Mouse (Mus musculus) stomach, embryonic 15.5 days (tissue): ENCODE data around the gene Bscl2. TPM values are rescaled to one million over a fixed set of nuclear protein-coding genes. Genes with fewer than 3 reads are reported as not detected.
A peak's percentile ranks its signal among the peaks of the same experiment; 100 is the strongest.
"Not testable (repeated sequence)": the region's sequence is repeated elsewhere in the genome, so short reads cannot be mapped to it uniquely, and the experiment has no call there.

Experiments used
- ATAC-seq: fragments of 200-750 bp; cut with Nextera tagmentation; 2 replicates; pipeline ENCODE4 v1.8.0; 2017; ENCODE audit warnings: low read depth, moderate number of reproducible peaks, moderate TSS enrichment; ENCODE audit not compliant: insufficient read depth, low FRiP score
- H3K27ac ChIP-seq: fragments of 300-500 bp; sonication (generic); 2 replicates; pipeline ENCODE4 v1.5.1; 2015; ENCODE audit warnings: mild to moderate bottlenecking, inconsistent platforms
- H3K27me3 ChIP-seq: fragments of 300-500 bp; sonication (generic); replicated peaks from 2 replicates; pipeline ENCODE4 v1.6.1; 2015; ENCODE audit warnings: inconsistent platforms
- H3K36me3 ChIP-seq: fragments of 300-500 bp; sonication (generic); 2 replicates; pipeline ENCODE4 v1.6.1; 2015; ENCODE audit warnings: inconsistent platforms
- H3K4me1 ChIP-seq: fragments of 300-500 bp; sonication (generic); 2 replicates; pipeline ENCODE4 v1.6.1; 2015; ENCODE audit warnings: inconsistent platforms
- H3K4me2 ChIP-seq: fragments of 300-500 bp; sonication (generic); 2 replicates; pipeline ENCODE4 v1.6.1; 2015; ENCODE audit warnings: mild to moderate bottlenecking, inconsistent platforms
- H3K4me3 ChIP-seq: fragments of 300-500 bp; sonication (generic); replicated peaks from 2 replicates; pipeline ENCODE4 v1.5.1; 2015; ENCODE audit warnings: inconsistent platforms
- H3K9ac ChIP-seq: fragments of 300-500 bp; sonication (generic); 2 replicates; pipeline ENCODE4 v1.6.1; 2015; ENCODE audit warnings: inconsistent platforms
- H3K9me3 ChIP-seq: fragments of 300-500 bp; sonication (generic); 2 replicates; pipeline ENCODE4 v1.6.1; 2016; ENCODE audit warnings: inconsistent platforms
- WGBS: fragments of 180-500 bp; shearing (Covaris S2); methylation state at CpG from one replicate; pipeline ENCODE4 v1.1.7; 2015; 5-methylcytosine and 5-hydroxymethylcytosine counted together
- polyA plus RNA-seq: library from polyadenylated mRNA; unstranded; fragments of >200 nt; fragmentation: Nextera tagmentation; extraction: Ambion mirVana; gene quantifications from 2 replicates; pipeline ENCODE4 v1.2.1, GENCODE M21; 2015

Bscl2 gene
- polyA plus RNA-seq, 1 experiment from 2014 or later = 49.7 TPM

GRCm38 (mm10) chr19:8836327-8836726 lies 940 bp upstream of the Bscl2 start:
- not testable (repeated sequence) for H3K9ac ChIP-seq, H3K27me3 ChIP-seq, H3K9me3 ChIP-seq, ATAC-seq, H3K4me2 ChIP-seq, H3K4me3 ChIP-seq
- Histone ChIP-seq H3K27ac (0 out of 2 replicates have a peak overlapping the region, but pooled peaks have one; percentile 98), H3K4me1 (peaks cover 20% of the 10 kb centered on the region), H3K36me3 (peaks cover 30% of the 10 kb centered on the region)
- WGBS = 96% methylated on average over 10 of the region's 10 CpGs

GRCm38 (mm10) chr19:8838041-8838730 lies 919 bp downstream of the Bscl2 start:
- H3K27me3 ChIP-seq = no peaks in the 10 kb centered on the region
- H3K4me1 ChIP-seq = peaks cover 20% of the 10 kb centered on the region
- peak overlapping the region; percentile 67; the same call in 1 of the 2 replicates for H3K9ac ChIP-seq
- 0 out of 2 replicates have a peak, but pooled peaks have one; percentile 1 for ATAC-seq
- peaks cover 13% of the 10 kb centered on the region for H3K36me3 ChIP-seq
- peak overlapping the region; percentile 92 for H3K4me2 ChIP-seq
- no peaks in the 10 kb centered on the region for H3K9me3 ChIP-seq
- H3K4me3 ChIP-seq = peak overlapping the region; percentile 61
- WGBS = 18% methylated on average over 15 of the region's 15 CpGs
- peak overlapping the region; percentile 98 for H3K27ac ChIP-seq

DNA sequence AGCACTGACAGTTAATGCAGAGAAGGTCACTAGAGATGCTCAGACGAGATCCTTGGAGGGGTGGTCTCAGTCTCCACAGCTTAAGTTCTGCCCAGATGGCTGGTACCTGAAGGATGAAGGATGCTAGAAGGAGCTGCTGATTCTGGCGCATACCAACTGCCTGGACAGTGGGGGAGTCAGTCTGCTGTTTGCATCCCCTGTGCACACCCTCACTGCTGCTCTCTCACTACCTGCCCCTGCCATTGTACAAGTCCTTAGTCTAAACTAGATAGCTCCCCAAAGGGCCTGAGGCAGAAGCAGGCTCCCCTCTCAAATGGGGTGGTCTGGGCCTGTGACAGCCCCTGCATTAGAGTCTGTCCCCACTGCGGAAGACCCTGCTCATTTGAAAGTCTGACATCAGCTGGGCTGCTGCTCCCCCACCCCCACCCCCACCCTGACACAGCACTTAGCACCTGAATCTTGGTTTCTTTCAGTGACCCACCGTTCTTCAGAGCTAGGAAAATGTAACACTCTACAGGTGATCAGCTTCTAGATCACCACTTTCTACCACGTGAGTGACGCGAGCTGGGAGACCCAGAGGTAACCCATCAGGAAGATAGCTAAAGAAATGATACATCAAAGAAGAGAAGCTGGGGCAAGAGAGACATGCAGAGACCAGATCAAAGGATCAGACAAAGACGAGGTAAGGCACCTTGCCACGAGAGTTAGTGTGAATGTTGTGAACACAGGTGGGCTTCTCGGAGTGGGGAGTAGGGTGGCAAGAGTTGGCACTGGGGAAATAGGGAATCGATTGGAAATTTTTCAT lies 2.0 kb downstream of the Bscl2 start, which contains the start of gene Gng3:
TSS of gene Gng3 (minus strand) at position 92 of the 805 bp plus-strand sequence.
- H3K9ac ChIP-seq = no peak within 1 kb of the TSS
- peak within 1 kb of the TSS; percentile 98; the same call in 1 of the 2 replicates for H3K27ac ChIP-seq
- H3K9me3 ChIP-seq = no peaks in the 10 kb centered on the region
- H3K4me3 ChIP-seq = peak within 1 kb of the TSS; percentile 61
- ATAC-seq = 0 out of 2 replicates have a peak, but pooled peaks have one; percentile 2
- WGBS = 69% methylated on average over 11 of the region's 11 CpGs
- no peaks in the 10 kb centered on the region for H3K27me3 ChIP-seq
- H3K36me3 ChIP-seq = peaks cover 7% of the 10 kb centered on the region
- H3K4me2 ChIP-seq = peak within 1 kb of the TSS; percentile 92
- peaks cover 20% of the 10 kb centered on the region for H3K4me1 ChIP-seq

- Histone ChIP-seq H3K27me3 (no peaks in the 10 kb centered on the region), H3K36me3 (no peaks in the 10 kb centered on the region; the same call in 1 of the 2 replicates), H3K27ac (no peak overlapping the region), H3K4me2 (peak overlapping the region; percentile 75), H3K4me3 (peak overlapping the region; percentile 49), H3K9me3 (no peaks in the 10 kb centered on the region), H3K4me1 (peaks cover 20% of the 10 kb centered on the region), H3K9ac (peak overlapping the region; percentile 30; the same call in 1 of the 2 replicates)
- ATAC-seq = peak; percentile 70
- WGBS = 26% methylated on average over 29 of the region's 29 CpGs
These were observed 2.9 kb downstream of the Bscl2 start for GRCm38 (mm10) chr19:8839908-8840791.

DNA sequence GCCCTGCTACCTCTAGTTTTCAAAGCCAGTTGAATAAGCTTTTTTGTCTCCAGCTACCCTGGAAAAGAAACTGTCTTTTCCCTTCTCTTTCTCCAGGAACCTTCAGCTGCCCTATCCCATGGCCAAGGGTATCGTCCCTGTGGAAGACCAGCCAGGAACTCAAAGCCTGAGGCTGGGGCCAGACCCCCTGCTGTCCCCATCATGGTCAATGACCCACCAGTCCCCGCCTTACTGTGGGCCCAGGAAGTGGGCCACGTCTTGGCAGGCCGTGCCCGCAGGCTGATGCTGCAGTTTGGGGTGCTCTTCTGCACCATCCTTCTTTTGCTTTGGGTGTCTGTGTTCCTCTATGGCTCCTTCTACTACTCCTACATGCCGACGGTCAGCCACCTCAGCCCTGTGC lies 3.7 kb downstream of the Bscl2 start:
- Histone ChIP-seq H3K27ac (no peak overlapping the region), H3K36me3 (peaks cover 4% of the 10 kb centered on the region), H3K4me3 (peak overlapping the region; percentile 49), H3K4me1 (peaks cover 20% of the 10 kb centered on the region), H3K9me3 (no peaks in the 10 kb centered on the region), H3K4me2 (peak overlapping the region; percentile 75), H3K9ac (0 out of 2 replicates have a peak overlapping the region, but pooled peaks have one; percentile 30), H3K27me3 (no peaks in the 10 kb centered on the region)
- no peak for ATAC-seq
- 92% methylated on average over 7 of the region's 7 CpGs for WGBS

GRCm38 (mm10) chr19:8842961-8843360 lies 5.7 kb downstream of the Bscl2 start:
- no peak overlapping the region for H3K27ac ChIP-seq
- H3K4me3 ChIP-seq = no peak overlapping the region
- H3K4me1 ChIP-seq = peaks cover 20% of the 10 kb centered on the region
- peaks cover 12% of the 10 kb centered on the region for H3K36me3 ChIP-seq
- no peak for ATAC-seq
- no peak overlapping the region for H3K4me2 ChIP-seq
- H3K9ac ChIP-seq = no peak overlapping the region
- WGBS = 87% methylated on average over 6 of the region's 6 CpGs
- no peaks in the 10 kb centered on the region for H3K27me3 ChIP-seq
- no peaks in the 10 kb centered on the region for H3K9me3 ChIP-seq

DNA sequence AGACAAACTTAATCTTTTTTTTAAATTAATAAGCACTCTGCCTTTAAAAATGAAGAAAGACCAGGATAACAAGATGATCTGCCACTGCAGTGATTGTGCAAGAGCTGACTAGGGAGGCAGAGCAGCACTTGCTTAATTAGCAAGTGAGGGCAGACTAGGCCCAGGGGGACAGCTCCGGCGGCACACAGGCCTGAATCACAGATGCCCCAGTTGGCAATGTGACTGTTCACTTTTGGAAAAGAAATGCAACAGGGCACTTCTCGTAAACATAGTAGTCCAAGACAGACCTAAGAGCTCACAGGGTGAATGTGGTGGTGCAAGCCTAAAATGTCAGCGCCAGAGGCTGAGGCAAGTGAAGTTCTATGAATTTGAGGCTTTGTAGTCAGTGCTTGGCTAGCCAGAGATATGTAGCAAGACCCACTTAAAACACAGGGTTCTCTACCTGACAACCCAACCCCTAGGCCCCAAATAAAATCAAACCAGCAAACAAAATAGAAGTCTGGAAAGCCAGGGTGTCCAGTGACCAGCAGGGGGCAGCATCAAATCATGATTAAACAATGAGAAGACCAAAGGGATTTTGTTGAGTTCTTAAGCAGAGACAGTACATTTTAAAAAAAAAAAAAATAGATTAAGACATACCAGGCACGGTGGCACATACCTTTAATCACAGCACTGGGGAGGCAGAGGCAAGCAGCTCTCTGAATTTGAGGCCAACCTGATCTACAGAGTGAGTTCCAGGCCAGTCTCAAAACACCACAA lies 7.3 kb downstream of the Bscl2 start:
- ATAC-seq = no peak
- no peak overlapping the region for H3K4me2 ChIP-seq
- 64% methylated on average over 5 of the region's 5 CpGs for WGBS
- no peak overlapping the region for H3K4me3 ChIP-seq
- H3K9ac ChIP-seq = no peak overlapping the region
- peaks cover 12% of the 10 kb centered on the region for H3K36me3 ChIP-seq
- no peaks in the 10 kb centered on the region for H3K9me3 ChIP-seq
- H3K27ac ChIP-seq = no peak overlapping the region
- peaks cover 14% of the 10 kb centered on the region for H3K4me1 ChIP-seq
- no peaks in the 10 kb centered on the region for H3K27me3 ChIP-seq

GRCm38 (mm10) chr19:8848356-8848755 lies 11.1 kb downstream of the Bscl2 start:
- Histone ChIP-seq H3K4me1 (0 out of 2 replicates have a peak, but pooled peaks cover 9% of the 10 kb centered on the region), H3K4me2 (no peak overlapping the region), H3K9me3 (no peaks in the 10 kb centered on the region), H3K9ac (no peak overlapping the region), H3K27ac (no peak overlapping the region), H3K36me3 (peaks cover 12% of the 10 kb centered on the region), H3K4me3 (no peak overlapping the region), H3K27me3 (no peaks in the 10 kb centered on the region)
- no peak for ATAC-seq
- WGBS = 70% methylated on average over 5 of the region's 5 CpGs

- Histone ChIP-seq H3K4me3 (no peak within 1 kb of the TSS), H3K27me3 (no peaks in the 10 kb centered on the region), H3K9ac (no peak within 1 kb of the TSS), H3K36me3 (peaks cover 12% of the 10 kb centered on the region), H3K27ac (peak within 1 kb of the TSS; percentile 31), H3K4me1 (0 out of 2 replicates have a peak, but pooled peaks cover 9% of the 10 kb centered on the region), H3K9me3 (no peaks in the 10 kb centered on the region), H3K4me2 (peak within 1 kb of the TSS; percentile 26)
- 22% methylated on average over 7 of the region's 7 CpGs for WGBS
- ATAC-seq = peak; percentile 52
These were observed 13.2 kb downstream of the Bscl2 start, which contains the start of gene Lrrn4cl for GRCm38 (mm10) chr19:8850402-8850901. Gene Lrrn4cl (plus strand): TSS chr19:8850768.

DNA sequence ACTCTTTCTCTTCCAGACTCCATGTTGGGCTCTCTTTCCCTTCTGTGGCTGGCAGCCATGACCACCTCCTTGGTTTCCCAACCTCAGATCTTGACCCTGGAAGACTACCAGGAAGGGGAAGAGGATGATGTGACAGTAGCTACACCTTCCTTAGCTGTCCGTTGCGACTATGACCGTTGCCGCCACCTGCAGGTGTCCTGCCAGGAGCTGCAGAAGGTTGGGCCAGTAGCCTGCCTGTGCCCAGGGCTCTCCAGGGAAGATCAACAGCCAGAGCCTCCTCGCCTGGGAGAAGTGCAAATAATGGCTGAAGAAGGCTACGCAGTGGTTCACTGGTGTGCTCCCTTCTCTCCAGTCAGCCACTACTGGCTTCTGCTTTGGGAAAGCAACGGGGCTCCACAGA lies 14.4 kb downstream of the Bscl2 start:
- Histone ChIP-seq H3K4me1 (0 out of 2 replicates have a peak, but pooled peaks cover 9% of the 10 kb centered on the region), H3K27ac (no peak overlapping the region), H3K9me3 (no peaks in the 10 kb centered on the region), H3K4me2 (no peak overlapping the region), H3K36me3 (0 out of 2 replicates have a peak, but pooled peaks cover 1% of the 10 kb centered on the region), H3K27me3 (no peaks in the 10 kb centered on the region), H3K9ac (no peak overlapping the region), H3K4me3 (no peak overlapping the region)
- 50% methylated on average over 7 of the region's 7 CpGs for WGBS
- no peak for ATAC-seq
